Mouse (Mus musculus) fibroblast of lung, adult 2 months (primary cell): Measurements from ENCODE around the gene Clec12b.

ENCODE experiments used
- DNase-seq: peaks from one replicate; pipeline ENCODE4 v3.0.0-alpha.2; 2011; ENCODE audit warnings: low read depth

Clec12b gene

DNA sequence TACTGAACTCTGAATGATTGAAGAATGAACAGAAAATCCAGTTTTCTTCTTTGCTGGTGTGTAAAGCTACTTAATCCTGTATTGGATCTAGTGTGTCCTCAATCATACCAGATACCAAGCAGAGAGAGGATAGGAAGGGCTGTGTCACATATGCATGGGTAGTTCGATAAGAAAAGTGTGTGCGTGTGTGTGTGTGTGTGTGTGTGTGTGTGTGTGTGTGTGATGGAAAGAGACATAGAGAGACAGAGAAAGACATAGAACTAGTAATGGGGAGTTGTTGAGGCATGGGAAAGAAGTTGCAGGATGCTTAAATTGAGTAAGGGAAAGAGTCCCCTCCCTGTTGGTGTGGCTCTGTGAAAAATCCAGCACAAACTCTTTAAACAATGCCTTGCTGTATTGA lies at the start of gene Clec12b:
Clec12b (minus strand) TSS at position 101 of the 400 bp plus-strand sequence.
- DNase-seq = no peak

DNA sequence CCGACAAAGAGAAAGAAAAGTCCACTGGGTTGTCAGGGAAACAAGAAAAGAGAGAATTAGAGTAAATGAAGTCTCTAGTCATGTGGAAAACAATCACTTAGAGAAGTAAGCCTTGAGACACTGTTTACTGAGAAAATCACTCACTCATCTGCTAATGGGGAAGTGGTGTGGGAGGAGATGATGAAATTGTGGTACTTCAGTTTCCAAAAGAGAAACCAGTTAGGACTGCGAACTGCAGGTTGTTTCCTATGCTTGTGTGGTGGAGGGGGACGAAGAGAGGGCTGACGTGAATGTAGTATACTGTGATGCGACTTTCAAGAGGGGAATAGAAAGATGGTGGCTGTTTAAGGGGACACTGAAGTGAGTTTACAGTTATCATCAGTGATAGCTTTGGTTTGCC lies 48.6 kb upstream of the Clec12b start:
- no peak for DNase-seq

DNA sequence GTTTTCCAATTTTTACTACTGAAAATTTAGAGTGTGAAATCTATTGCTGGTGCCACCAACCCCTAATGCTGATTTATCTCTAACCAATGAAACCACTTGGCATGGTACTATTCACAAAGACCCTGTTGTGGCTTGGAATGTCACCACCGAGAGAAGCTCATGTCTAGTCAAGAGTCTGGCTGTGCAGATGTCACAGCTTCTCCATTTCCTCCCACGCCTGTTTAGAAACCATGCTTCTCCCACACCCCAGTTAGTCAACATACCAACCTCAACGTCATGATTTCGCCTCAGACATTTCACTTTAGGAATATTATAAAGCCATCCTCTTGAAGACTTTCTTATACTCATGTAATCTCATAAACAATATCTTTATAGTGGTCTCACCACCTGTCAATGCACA lies 41.6 kb upstream of the Clec12b start:
- DNase-seq = no peak

DNA sequence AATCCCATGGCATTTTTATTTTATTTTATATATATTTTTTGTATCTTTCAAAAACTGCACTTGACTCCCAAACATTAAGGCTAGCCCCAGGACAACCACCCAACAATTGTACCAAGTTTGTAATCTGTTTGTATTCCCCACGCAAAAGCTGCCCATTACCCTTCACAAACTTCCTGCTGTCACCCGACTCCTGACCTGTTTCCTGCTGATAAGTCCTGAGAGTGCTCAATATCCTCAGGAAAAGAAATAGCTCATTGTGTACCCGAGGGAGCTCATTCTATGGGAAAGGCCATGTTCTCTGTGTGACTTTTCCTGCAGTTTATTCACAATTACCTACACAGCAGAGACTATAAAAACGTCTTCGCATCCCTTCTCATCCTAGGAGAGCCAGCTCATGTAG lies 40.1 kb upstream of the Clec12b start:
- DNase-seq = no peak

GRCm38 (mm10) chr6:129425217-129425616 lies 39.5 kb upstream of the Clec12b start:
- DNase-seq = no peak

GRCm38 (mm10) chr6:129423734-129424072 lies 38.0 kb upstream of the Clec12b start:
- no peak for DNase-seq

DNA sequence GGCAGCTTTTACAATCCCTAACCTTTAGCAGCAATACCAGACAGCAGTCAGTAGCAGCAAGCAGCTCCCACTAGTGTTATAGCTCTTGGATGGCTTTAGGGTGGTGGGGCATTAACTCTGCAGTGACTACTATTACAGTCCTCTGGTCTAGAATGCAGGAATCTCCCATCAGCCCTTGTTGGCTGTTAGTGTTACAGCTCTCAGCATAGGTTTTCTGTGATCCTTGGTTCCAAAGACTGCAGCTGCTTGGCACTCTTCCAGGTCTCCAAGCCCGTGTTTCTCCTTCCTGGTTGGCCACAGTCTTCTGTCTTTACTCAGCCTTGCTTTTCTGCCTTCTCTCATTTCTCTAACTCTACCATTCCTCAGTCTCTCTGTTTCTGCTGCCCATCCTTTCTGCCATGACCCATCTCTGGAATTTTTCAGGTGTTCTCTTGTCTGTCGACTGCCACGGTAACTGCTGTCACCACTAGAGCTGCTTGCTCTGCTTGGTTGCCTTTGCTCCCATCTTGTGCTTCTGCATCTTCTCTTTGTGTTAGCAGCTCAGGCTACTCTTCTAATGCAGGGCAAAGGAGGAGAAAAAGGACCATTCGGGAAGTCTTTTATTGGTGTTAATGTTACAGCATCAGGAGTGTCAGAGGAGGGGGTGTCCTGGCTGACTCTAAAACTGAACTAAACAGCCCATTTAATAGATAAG lies 37.5 kb upstream of the Clec12b start:
- DNase-seq = no peak

GRCm38 (mm10) chr6:129422311-129422710 lies 36.6 kb upstream of the Clec12b start:
- DNase-seq = no peak

DNA sequence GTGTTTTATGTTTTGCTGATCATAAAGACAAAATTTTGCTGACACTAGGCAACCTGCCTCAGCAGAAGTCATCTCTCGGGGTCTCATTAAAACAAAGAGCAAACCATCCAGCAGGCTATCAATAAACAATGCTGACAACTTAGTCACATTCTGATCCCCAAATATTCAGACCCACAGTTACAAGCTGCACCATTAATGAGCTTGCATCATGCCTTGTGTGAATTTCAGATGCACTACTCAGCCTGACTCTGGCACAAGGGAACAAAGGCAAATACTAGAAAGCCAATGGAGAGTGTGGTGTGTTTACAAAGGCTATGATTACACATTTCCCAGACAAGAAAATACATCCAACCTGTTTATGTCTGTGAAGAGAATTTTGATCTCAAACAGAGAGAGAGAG lies 28.5 kb upstream of the Clec12b start:
- DNase-seq = no peak

GRCm38 (mm10) chr6:129408562-129408961 lies 22.9 kb upstream of the Clec12b start, which contains the start of gene Clec9a:
TSS of gene Clec9a (plus strand) at chr6:129408862.
- no peak for DNase-seq

- DNase-seq = no peak
Measured at GRCm38 (mm10) chr6:129407324-129407723, 21.6 kb upstream of the Clec12b start.

- DNase-seq = no peak
Measured at GRCm38 (mm10) chr6:129405999-129406398, 20.3 kb upstream of the Clec12b start.

- no peak for DNase-seq
Measured at GRCm38 (mm10) chr6:129403391-129403790, 17.7 kb upstream of the Clec12b start.

- no peak for DNase-seq
Measured at GRCm38 (mm10) chr6:129402404-129402803, 16.7 kb upstream of the Clec12b start.

DNA sequence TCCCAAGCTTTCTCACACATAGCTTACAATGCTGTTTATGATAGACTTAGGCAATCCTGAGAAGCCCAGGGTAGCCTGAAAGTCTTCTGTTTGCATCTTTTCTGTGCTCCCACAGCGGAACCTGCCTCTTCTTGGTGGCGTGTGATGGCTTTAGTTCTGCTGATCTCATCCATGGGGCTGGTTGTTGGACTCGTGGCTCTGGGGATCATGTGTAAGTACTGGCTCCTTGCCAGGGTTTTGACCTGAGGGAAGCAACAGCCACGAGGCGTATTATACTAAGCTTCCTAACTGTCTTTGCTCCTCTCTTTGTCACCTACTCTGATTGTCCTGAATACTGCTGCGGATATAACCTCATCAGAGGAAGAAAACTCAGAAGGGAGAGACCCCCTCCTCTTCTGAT lies 14.3 kb upstream of the Clec12b start:
- DNase-seq = no peak

DNA sequence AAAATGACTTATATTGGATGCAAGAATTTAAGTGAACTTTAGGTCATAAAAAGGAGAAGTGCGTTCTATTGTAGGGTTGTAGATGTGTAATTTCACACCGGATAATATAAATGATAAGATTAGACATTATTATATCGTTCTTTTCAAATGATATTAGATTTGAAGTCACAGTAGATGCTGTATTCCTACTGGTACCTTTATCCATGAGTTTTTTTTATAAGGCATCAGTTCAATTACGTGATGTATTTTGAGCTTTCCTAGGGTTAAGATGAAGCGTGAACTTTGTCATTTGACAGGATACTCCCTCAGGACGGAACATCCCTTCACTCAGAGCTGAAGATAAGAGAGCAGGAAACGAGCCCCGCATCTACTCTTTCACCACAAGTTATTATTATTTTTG lies 11.3 kb upstream of the Clec12b start, which contains the start of gene Clec1b:
Clec1b (plus strand) TSS at position 301 of the 400 bp plus-strand sequence.
- no peak for DNase-seq

DNA sequence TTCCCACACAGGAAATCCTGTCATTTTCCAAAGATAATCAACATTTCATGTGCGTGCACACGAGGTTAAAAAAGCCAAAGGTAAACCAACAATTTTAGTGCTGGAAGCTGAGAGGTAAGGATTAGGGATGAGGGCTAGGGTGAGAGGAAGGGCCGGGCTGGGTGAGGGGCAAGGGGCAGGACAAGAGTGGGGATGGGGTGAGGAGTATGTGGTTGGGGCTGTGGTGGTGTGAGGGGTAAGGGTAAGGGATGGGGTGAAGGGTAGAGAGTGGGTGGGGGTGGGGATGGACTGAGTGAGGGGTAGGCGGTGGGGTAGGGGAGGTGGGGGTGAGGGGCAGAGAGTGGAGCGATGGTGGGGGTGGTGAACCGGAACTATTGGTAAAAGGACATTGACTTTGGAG lies 8.1 kb upstream of the Clec12b start:
- DNase-seq = no peak

DNA sequence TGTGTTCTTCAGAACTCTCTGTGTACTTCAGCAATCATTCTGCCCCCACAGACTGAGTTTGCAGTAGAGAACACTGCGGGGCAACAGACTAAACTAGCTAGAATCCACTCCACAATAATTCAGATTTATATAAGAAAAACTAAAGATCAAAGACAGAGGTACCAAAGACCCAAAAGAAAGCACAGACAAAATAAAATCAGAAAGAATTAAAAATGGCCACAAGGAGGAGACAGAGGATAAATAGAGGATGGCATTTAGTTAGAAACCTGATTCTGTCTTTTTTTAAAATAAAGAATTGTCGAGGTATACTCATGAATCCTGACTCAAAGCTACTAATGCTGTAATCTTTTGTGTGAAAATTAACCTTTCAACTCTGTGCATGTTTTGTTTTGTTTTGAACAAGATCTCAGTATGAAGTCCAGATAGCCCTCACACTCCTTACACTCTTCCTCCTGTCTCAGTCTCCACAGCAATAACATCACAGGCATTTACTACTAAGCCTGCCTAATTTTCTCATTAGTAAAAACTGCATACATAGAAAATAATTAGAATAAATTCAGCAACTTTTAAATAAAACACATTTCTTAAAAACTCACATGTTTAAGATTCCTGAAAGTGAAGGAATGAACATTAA lies 7.5 kb upstream of the Clec12b start:
- DNase-seq = no peak

- DNase-seq = no peak
Measured at GRCm38 (mm10) chr6:129385000-129385399, 674 bp downstream of the Clec12b start.

GRCm38 (mm10) chr6:129383466-129383865 lies 2.2 kb downstream of the Clec12b start:
- DNase-seq = no peak

- no peak for DNase-seq
Measured at GRCm38 (mm10) chr6:129381736-129382135, 3.9 kb downstream of the Clec12b start.

DNA sequence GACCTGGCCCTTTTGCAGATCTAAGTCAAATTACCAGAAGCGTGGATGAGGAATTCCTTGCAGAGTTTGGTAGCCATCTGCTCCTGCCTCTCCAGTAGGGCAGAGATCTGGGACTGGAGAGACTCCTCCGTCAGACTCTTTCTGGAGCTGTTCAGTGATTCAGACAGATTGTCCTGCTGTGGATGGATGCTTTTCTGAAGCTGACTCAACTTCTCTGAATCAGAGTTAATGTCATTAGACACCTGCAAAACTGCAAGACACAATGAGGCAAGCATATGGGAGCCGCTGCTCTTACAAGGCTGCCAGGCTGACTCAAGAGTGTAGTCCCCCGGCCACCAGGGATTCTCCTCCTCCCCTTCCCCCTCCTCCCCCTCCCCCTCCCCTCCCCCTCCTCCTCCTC lies 5.2 kb downstream of the Clec12b start:
- no peak for DNase-seq

DNA sequence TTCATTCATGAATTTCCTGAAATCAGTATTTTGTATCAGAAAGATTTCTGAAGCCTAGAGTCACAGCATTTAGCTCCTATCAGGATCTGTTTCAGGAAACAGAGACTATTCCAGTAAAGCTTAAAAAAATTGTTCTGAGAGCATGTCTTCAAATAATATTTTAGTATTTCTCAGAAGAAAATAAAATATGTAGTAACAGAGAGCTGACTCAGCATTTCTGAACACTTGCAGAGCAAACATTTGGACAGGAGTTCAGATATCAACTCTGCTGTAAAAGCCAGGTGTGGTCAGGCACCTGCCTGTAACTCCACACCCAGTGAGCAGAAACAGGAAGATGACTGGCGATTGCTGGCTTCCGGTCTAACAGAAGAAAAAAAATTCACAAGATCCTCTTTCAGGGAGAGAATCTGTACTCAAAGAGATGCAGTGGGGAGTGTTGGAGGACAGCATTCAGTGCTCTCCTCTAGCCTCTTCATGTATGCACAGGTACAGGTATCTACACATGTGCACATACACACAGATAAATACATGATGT lies 10.7 kb downstream of the Clec12b start:
- no peak for DNase-seq
